Comparison of ENCODE assay signal across 8 mouse cellular contexts in genomic region chr16:4938989-4939388, GRCm38 (mm10). TPM values are rescaled to one million over a fixed set of nuclear protein-coding genes. Genes with fewer than 3 reads are reported as not detected.
DNase-seq lines count a peak whose midpoint lies in the region; ATAC-seq and TF ChIP-seq lines count a peak whose summit lies in the region.

No protein-coding gene starts in this region.

- H3K4me1 ChIP-seq in megakaryocyte, embryonic 14.5 days: peaks cover 81% of the 10 kb centered on the region

- peak overlapping the region; percentile 100 for H3K4me3 ChIP-seq in gastrocnemius, adult 2 months
- peak overlapping the region; percentile 99 for H3K4me3 ChIP-seq in megakaryocyte, embryonic 14.5 days (replicated peaks)

- intact Hi-C loops in gastrocnemius, adult 2 months (cut with DNase I): no loop called here

- H3K36me3 ChIP-seq in megakaryocyte, embryonic 14.5 days (replicated peaks; ENCODE audit: low read length): peaks cover 89% of the 10 kb centered on the region

- H3K27ac ChIP-seq in gastrocnemius, adult 2 months: peak overlapping the region; percentile 89

- no peaks in the 10 kb centered on the region for H3K27me3 ChIP-seq in megakaryocyte, embryonic 14.5 days (replicated peaks)

- peak; percentile 89 for ATAC-seq in common myeloid progenitor, adult 5-6 weeks (replicated peaks; ENCODE audit: low read depth, poor library complexity, severe bottlenecking)

- DNase-seq in ZHBTc4 (ENCODE audit: low read depth, low spot score): peak; percentile 98
- peak; percentile 97 for DNase-seq in gastrocnemius, adult 2 months
- peak; percentile 64 for DNase-seq in hindlimb bud, embryonic 11.5 days (ENCODE audit: extremely low spot score, low read depth, low spot score)
- DNase-seq in left cerebral cortex, adult 8-10 months (ENCODE audit: low spot score in 2 of 2): peak; percentile 94 to 95
- DNase-seq in right cerebral cortex, postnatal 10 days (ENCODE audit: low spot score in 2 of 2): peak; percentile 98
- DNase-seq in urinary bladder, postnatal 25 days (ENCODE audit: low spot score): peak; percentile 95

- no peak for TF ChIP-seq CTCF in gastrocnemius, adult 2 months (IDR thresholded peaks at IDR 0.05)

- no peaks in the 10 kb centered on the region for H3K9me3 ChIP-seq in megakaryocyte, embryonic 14.5 days

RNA-seq across cellular contexts. Expression of gene Nudt16l1, which starts 0.4 kb away (rescaled TPM):
- 11.5 and 17.5 TPM in 2 replicates for total RNA-seq in common myeloid progenitor, adult 5-6 weeks (2017)
- total RNA-seq in gastrocnemius, adult 2 months (2021): 10 to 100 TPM; 10.5 to 13.7 TPM
- total RNA-seq in left cerebral cortex, adult 8-10 months (2022): 10 to 100 TPM; 65.1 to 79.3 (median 69.9) TPM
- polyA plus RNA-seq in megakaryocyte, embryonic 14.5 days (2012; ENCODE audit: insufficient read depth, low replicate concordance): 13.9 and 30.1 TPM in 2 replicates

RNA-seq across cellular contexts. Expression of gene Anks3, which starts 25.0 kb away (rescaled TPM):
- 16.4 and 25.4 TPM in 2 replicates for total RNA-seq in common myeloid progenitor, adult 5-6 weeks (2017)
- 10 to 100 TPM; 12.8 to 16.7 TPM for total RNA-seq in gastrocnemius, adult 2 months (2021)
- total RNA-seq in left cerebral cortex, adult 8-10 months (2022): 10 to 100 TPM; 48.8 to 58.9 (median 56.3) TPM
- 18.6 and 22.6 TPM in 2 replicates for polyA plus RNA-seq in megakaryocyte, embryonic 14.5 days (2012; ENCODE audit: insufficient read depth, low replicate concordance)

RNA-seq across cellular contexts. Expression of gene Mgrn1, which starts 52.9 kb away (rescaled TPM):
- total RNA-seq in common myeloid progenitor, adult 5-6 weeks (2017): 11.2 and 13.5 TPM in 2 replicates
- total RNA-seq in gastrocnemius, adult 2 months (2021): 10 to 100 TPM; 53.5 to 66.1 TPM
- total RNA-seq in left cerebral cortex, adult 8-10 months (2022): 100 to 1,000 TPM; 210 to 220 (median 214) TPM
- 29.1 and 37.7 TPM in 2 replicates for polyA plus RNA-seq in megakaryocyte, embryonic 14.5 days (2012; ENCODE audit: insufficient read depth, low replicate concordance)

RNA-seq across cellular contexts. Expression of gene Sept12, which starts 58.7 kb away (rescaled TPM):
- not detected in 2 replicates for total RNA-seq in common myeloid progenitor, adult 5-6 weeks (2017)
- total RNA-seq in gastrocnemius, adult 2 months (2021): not detected
- not detected for total RNA-seq in left cerebral cortex, adult 8-10 months (2022)
- not detected in 2 replicates for polyA plus RNA-seq in megakaryocyte, embryonic 14.5 days (2012; ENCODE audit: insufficient read depth, low replicate concordance)

RNA-seq across cellular contexts. Expression of gene Ubald1, which starts 58.9 kb away (rescaled TPM):
- total RNA-seq in common myeloid progenitor, adult 5-6 weeks (2017): 19.6 and 25.8 TPM in 2 replicates
- total RNA-seq in gastrocnemius, adult 2 months (2021): 10 to 100 TPM; 30.3 to 44.8 TPM
- total RNA-seq in left cerebral cortex, adult 8-10 months (2022): 10 to 100 TPM; 74.5 to 92.0 (median 80.8) TPM
- 336 and 551 TPM in 2 replicates for polyA plus RNA-seq in megakaryocyte, embryonic 14.5 days (2012; ENCODE audit: insufficient read depth, low replicate concordance)

Comparison
In these comparisons a context has a peak if more than half of its experiments do, and no peak if none do; other contexts are left out.
1. Peak in every context shown above with its lines: DNase-seq, ATAC-seq, H3K4me3 ChIP-seq and H3K27ac ChIP-seq.